Mouse (Mus musculus): ENCODE measurements around the gene 4930555G01Rik. TPM values are rescaled to one million over a fixed set of nuclear protein-coding genes. Genes with fewer than 3 reads are reported as not detected.

Gene 4930555G01Rik
- not detected in 2 replicates for polyA plus RNA-seq (2012; rRNA removed; ENCODE audit: low replicate concordance)

DNA sequence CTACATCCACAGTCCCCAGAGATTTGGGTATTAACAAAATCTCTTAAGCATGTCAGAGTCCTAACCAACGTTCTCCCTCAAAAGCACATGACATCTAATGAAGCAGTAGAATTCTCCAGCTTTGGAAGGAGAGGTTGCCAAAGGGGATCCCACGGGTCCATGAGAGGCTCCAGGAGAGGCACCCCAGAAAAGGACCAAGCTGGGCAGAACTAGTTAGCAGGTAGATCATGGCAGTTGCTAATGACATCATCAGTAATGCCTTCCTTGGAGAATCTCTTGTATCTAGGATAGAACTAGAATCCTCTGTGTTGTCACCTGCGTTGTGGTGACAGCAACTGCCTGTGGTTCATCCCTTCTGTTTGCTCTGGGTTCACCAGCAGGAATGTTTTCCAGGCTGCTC, at the start of gene 4930555G01Rik:
Gene 4930555G01Rik (plus strand): TSS at position 301 of the 400 bp plus-strand sequence.

DNA sequence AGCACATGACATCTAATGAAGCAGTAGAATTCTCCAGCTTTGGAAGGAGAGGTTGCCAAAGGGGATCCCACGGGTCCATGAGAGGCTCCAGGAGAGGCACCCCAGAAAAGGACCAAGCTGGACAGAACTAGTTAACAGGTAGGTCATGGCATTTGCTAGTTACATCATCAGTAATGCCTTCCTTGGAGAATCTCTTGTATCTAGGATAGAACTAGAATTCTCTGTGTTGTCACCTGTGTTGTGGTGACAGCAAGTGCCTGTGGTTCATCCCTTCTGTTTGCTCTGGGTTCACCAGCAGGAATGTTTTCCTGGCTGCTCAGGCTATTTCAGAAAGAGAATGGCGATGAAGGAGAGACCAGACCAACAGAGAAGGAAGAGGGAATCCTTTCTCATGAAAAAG, 34.8 kb upstream of the 4930555G01Rik start, which contains the start of gene Gm3298:
Gene Gm3298 (plus strand): TSS at position 301 of the 400 bp plus-strand sequence.

DNA sequence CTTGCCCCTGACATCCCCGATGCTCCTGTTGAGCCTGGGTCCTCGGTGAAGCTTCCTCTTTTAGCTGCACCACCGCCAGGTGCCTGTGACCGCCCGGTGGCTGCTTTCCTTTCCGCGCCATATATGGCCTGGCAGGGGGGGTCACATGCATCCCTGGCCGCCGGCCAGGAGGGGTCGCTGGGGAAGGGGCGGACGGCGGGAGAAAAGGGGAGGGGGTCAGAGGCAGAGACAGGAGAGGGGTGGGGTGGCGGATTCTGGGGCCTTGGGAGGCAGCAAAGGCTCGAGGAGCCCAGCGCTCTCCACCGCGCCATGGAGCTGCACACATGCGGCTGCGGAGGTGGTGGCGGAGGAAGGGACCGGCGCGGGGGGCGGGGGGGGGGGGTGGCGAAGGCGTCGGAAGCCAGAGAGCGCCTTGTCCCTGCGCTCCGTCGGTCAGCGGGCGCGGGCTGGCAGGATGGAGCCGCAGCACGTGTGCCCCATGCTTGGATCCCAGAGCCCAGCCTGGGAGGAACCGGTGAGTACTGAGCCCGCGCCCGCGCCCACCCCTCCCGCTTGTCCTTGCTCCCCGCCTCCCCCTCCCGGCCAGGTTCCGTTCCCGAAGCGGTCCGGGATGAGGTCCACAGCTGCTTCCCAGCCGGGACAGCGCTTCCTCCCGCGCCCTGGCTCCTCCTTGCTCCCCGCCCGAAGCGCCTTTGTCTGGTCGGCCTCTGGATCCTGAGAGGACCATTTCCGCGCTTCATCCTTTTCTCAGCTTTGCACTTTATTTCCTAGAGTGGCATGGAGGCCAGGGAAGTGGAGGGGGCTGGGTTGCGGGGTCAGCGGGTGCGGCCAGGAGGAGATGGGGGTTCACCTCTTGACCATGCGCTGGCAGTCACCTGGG, 20.4 kb downstream of the 4930555G01Rik start, which contains the start of gene Gm8281:
Gene Gm8281 (plus strand): TSS at position 430 of the 880 bp plus-strand sequence.

Other genes with a start within 250 kb of the 4930555G01Rik start
- not detected in 2 replicates for gene Gm3269, start 212.5 kb upstream of the 4930555G01Rik start, polyA plus RNA-seq (2012; rRNA removed; ENCODE audit: low replicate concordance)
- not detected in 2 replicates for gene Gm3264, start 195.1 kb upstream of the 4930555G01Rik start, polyA plus RNA-seq (2012; rRNA removed; ENCODE audit: low replicate concordance)
- 0.09 TPM in 1 of 2 replicates, not detected in the other for gene Gm3278, start 158.2 kb upstream of the 4930555G01Rik start, polyA plus RNA-seq (2012; rRNA removed; ENCODE audit: low replicate concordance)
- not detected in 2 replicates for gene Gm8297, start 66.7 kb upstream of the 4930555G01Rik start, polyA plus RNA-seq (2012; rRNA removed; ENCODE audit: low replicate concordance)
- not detected in 2 replicates for gene Gm3298, start 34.7 kb upstream of the 4930555G01Rik start, polyA plus RNA-seq (2012; rRNA removed; ENCODE audit: low replicate concordance)
- gene Gm8281, start 20.4 kb downstream of the 4930555G01Rik start, polyA plus RNA-seq (2012; rRNA removed; ENCODE audit: low replicate concordance) = 0.75 TPM in 1 of 2 replicates, not detected in the other
- gene Gm8279, start 80.9 kb downstream of the 4930555G01Rik start, polyA plus RNA-seq (2012; rRNA removed; ENCODE audit: low replicate concordance) = not detected in 2 replicates
- not detected in 2 replicates for gene Gm3317, start 113.9 kb downstream of the 4930555G01Rik start, polyA plus RNA-seq (2012; rRNA removed; ENCODE audit: low replicate concordance)
- gene Gm8271, start 135.2 kb downstream of the 4930555G01Rik start, polyA plus RNA-seq (2012; rRNA removed; ENCODE audit: low replicate concordance) = not detected in 2 replicates
- not detected in 2 replicates for gene Gm3526, start 210.0 kb downstream of the 4930555G01Rik start, polyA plus RNA-seq (2012; rRNA removed; ENCODE audit: low replicate concordance)

Measured in subcutaneous adipose tissue, adult 2 months (tissue).